Mouse (Mus musculus): ENCODE data around the gene Tmem174. TPM values are rescaled to one million over a fixed set of nuclear protein-coding genes. Genes with fewer than 3 reads are reported as not detected.

Tmem174 gene
- polyA plus RNA-seq, 1 experiment from 2014 or later, result not detected

- no peak overlapping the region for H3K4me2 ChIP-seq (ENCODE audit: low read depth, low read length)
- H3K27me3 ChIP-seq (ENCODE audit: control insufficient read depth, insufficient read depth, low read length), result no peaks in the 10 kb centered on the region
- no peak for DNase-seq (ENCODE audit: low spot score)
- ATAC-seq (replicated peaks; ENCODE audit: insufficient number of reproducible peaks, low FRiP score, low TSS enrichment, low read depth), result no peak
- H3K9me3 ChIP-seq (replicated peaks; ENCODE audit: control insufficient read depth, low read length), result no peaks in the 10 kb centered on the region
- no peaks in the 10 kb centered on the region for H3K4me1 ChIP-seq (ENCODE audit: control insufficient read depth, insufficient read depth, low read length)
- no peak overlapping the region for H3K27ac ChIP-seq (replicated peaks; ENCODE audit: low read depth, low read length)
- no peaks in the 10 kb centered on the region for H3K36me3 ChIP-seq (replicated peaks; ENCODE audit: control insufficient read depth, insufficient read depth, low read depth, low read length)
- no peak overlapping the region for H3K9ac ChIP-seq (replicated peaks; ENCODE audit: low read length)
- WGBS, result 86% methylated on average over 10 of the region's 10 CpGs
- H3K4me3 ChIP-seq (ENCODE audit: low read depth, low read length), result no peak overlapping the region
Observed at GRCm38 (mm10) chr13:98624506-98624905, 12.7 kb downstream of the Tmem174 start.

GRCm38 (mm10) chr13:98622881-98623549 is 14.2 kb downstream of the Tmem174 start:
- H3K4me1 ChIP-seq (ENCODE audit: control insufficient read depth, insufficient read depth, low read length), result no peaks in the 10 kb centered on the region
- H3K27me3 ChIP-seq (ENCODE audit: control insufficient read depth, insufficient read depth, low read length), result no peaks in the 10 kb centered on the region
- no peak overlapping the region for H3K4me2 ChIP-seq (ENCODE audit: low read depth, low read length)
- H3K27ac ChIP-seq (replicated peaks; ENCODE audit: low read depth, low read length), result no peak overlapping the region
- ATAC-seq (replicated peaks; ENCODE audit: insufficient number of reproducible peaks, low FRiP score, low TSS enrichment, low read depth) (no peak), DNase-seq (ENCODE audit: low spot score) (no peak)
- no peaks in the 10 kb centered on the region for H3K36me3 ChIP-seq (replicated peaks; ENCODE audit: control insufficient read depth, insufficient read depth, low read depth, low read length)
- H3K4me3 ChIP-seq (ENCODE audit: low read depth, low read length), result no peak overlapping the region
- WGBS, result 64% methylated on average over 8 of the region's 8 CpGs
- H3K9me3 ChIP-seq (replicated peaks; ENCODE audit: control insufficient read depth, low read length), result no peaks in the 10 kb centered on the region
- no peak overlapping the region for H3K9ac ChIP-seq (replicated peaks; ENCODE audit: low read length)

- H3K36me3 ChIP-seq (replicated peaks; ENCODE audit: control insufficient read depth, insufficient read depth, low read depth, low read length), result no peaks in the 10 kb centered on the region
- DNase-seq (ENCODE audit: low spot score) (no peak), ATAC-seq (replicated peaks; ENCODE audit: insufficient number of reproducible peaks, low FRiP score, low TSS enrichment, low read depth) (no peak)
- no peak overlapping the region for H3K4me3 ChIP-seq (ENCODE audit: low read depth, low read length)
- WGBS, result 70% methylated on average over 17 of the region's 17 CpGs
- no peaks in the 10 kb centered on the region for H3K27me3 ChIP-seq (ENCODE audit: control insufficient read depth, insufficient read depth, low read length)
- H3K4me1 ChIP-seq (ENCODE audit: control insufficient read depth, insufficient read depth, low read length), result no peaks in the 10 kb centered on the region
- H3K4me2 ChIP-seq (ENCODE audit: low read depth, low read length), result no peak overlapping the region
- H3K27ac ChIP-seq (replicated peaks; ENCODE audit: low read depth, low read length), result no peak overlapping the region
- no peak overlapping the region for H3K9ac ChIP-seq (replicated peaks; ENCODE audit: low read length)
- peaks cover 3% of the 10 kb centered on the region for H3K9me3 ChIP-seq (replicated peaks; ENCODE audit: control insufficient read depth, low read length)
Observed at GRCm38 (mm10) chr13:98617429-98618067, 19.7 kb downstream of the Tmem174 start.

GRCm38 (mm10) chr13:98607885-98608477 is 29.2 kb downstream of the Tmem174 start:
- Histone ChIP-seq H3K9ac (replicated peaks; ENCODE audit: low read length) (no peak overlapping the region), H3K4me3 (ENCODE audit: low read depth, low read length) (no peak overlapping the region), H3K27me3 (ENCODE audit: control insufficient read depth, insufficient read depth, low read length) (no peaks in the 10 kb centered on the region), H3K27ac (replicated peaks; ENCODE audit: low read depth, low read length) (no peak overlapping the region), H3K36me3 (replicated peaks; ENCODE audit: control insufficient read depth, insufficient read depth, low read depth, low read length) (no peaks in the 10 kb centered on the region), H3K4me2 (ENCODE audit: low read depth, low read length) (no peak overlapping the region), H3K9me3 (replicated peaks; ENCODE audit: control insufficient read depth, low read length) (no peaks in the 10 kb centered on the region), H3K4me1 (ENCODE audit: control insufficient read depth, insufficient read depth, low read length) (no peaks in the 10 kb centered on the region)
- DNase-seq (ENCODE audit: low spot score) (no peak), ATAC-seq (replicated peaks; ENCODE audit: insufficient number of reproducible peaks, low FRiP score, low TSS enrichment, low read depth) (no peak)
- WGBS, result 54% methylated on average over 9 of the region's 9 CpGs

GRCm38 (mm10) chr13:98603799-98604198 is 33.4 kb downstream of the Tmem174 start:
- ATAC-seq (replicated peaks; ENCODE audit: insufficient number of reproducible peaks, low FRiP score, low TSS enrichment, low read depth), result no peak
- 78% methylated on average over 11 of the region's 11 CpGs for WGBS
- no peaks in the 10 kb centered on the region for H3K27me3 ChIP-seq (ENCODE audit: control insufficient read depth, insufficient read depth, low read length)
- H3K4me1 ChIP-seq (ENCODE audit: control insufficient read depth, insufficient read depth, low read length), result no peaks in the 10 kb centered on the region
- H3K9ac ChIP-seq (replicated peaks; ENCODE audit: low read length), result no peak overlapping the region
- no peaks in the 10 kb centered on the region for H3K36me3 ChIP-seq (replicated peaks; ENCODE audit: control insufficient read depth, insufficient read depth, low read depth, low read length)
- H3K4me2 ChIP-seq (ENCODE audit: low read depth, low read length), result no peak overlapping the region
- H3K4me3 ChIP-seq (ENCODE audit: low read depth, low read length), result no peak overlapping the region
- peak; percentile 51 for DNase-seq (ENCODE audit: low spot score)
- H3K27ac ChIP-seq (replicated peaks; ENCODE audit: low read depth, low read length), result no peak overlapping the region
- no peaks in the 10 kb centered on the region for H3K9me3 ChIP-seq (replicated peaks; ENCODE audit: control insufficient read depth, low read length)

GRCm38 (mm10) chr13:98596746-98597145 is 40.5 kb downstream of the Tmem174 start:
- DNase-seq (ENCODE audit: low spot score) (no peak), ATAC-seq (replicated peaks; ENCODE audit: insufficient number of reproducible peaks, low FRiP score, low TSS enrichment, low read depth) (no peak)
- Histone ChIP-seq H3K27me3 (ENCODE audit: control insufficient read depth, insufficient read depth, low read length) (no peaks in the 10 kb centered on the region), H3K4me3 (ENCODE audit: low read depth, low read length) (no peak overlapping the region), H3K4me2 (ENCODE audit: low read depth, low read length) (no peak overlapping the region), H3K36me3 (replicated peaks; ENCODE audit: control insufficient read depth, insufficient read depth, low read depth, low read length) (no peaks in the 10 kb centered on the region), H3K9me3 (replicated peaks; ENCODE audit: control insufficient read depth, low read length) (no peaks in the 10 kb centered on the region), H3K27ac (replicated peaks; ENCODE audit: low read depth, low read length) (no peak overlapping the region), H3K4me1 (ENCODE audit: control insufficient read depth, insufficient read depth, low read length) (no peaks in the 10 kb centered on the region), H3K9ac (replicated peaks; ENCODE audit: low read length) (no peak overlapping the region)
- WGBS, result 87% methylated on average over 4 of the region's 4 CpGs

GRCm38 (mm10) chr13:98594726-98595141 is 42.5 kb downstream of the Tmem174 start:
- Histone ChIP-seq H3K9me3 (replicated peaks; ENCODE audit: control insufficient read depth, low read length) (no peaks in the 10 kb centered on the region), H3K9ac (replicated peaks; ENCODE audit: low read length) (no peak overlapping the region), H3K4me2 (ENCODE audit: low read depth, low read length) (no peak overlapping the region), H3K27ac (replicated peaks; ENCODE audit: low read depth, low read length) (no peak overlapping the region), H3K27me3 (ENCODE audit: control insufficient read depth, insufficient read depth, low read length) (no peaks in the 10 kb centered on the region), H3K4me1 (ENCODE audit: control insufficient read depth, insufficient read depth, low read length) (no peaks in the 10 kb centered on the region; the same call in 1 of the 2 replicates), H3K4me3 (ENCODE audit: low read depth, low read length) (no peak overlapping the region), H3K36me3 (replicated peaks; ENCODE audit: control insufficient read depth, insufficient read depth, low read depth, low read length) (no peaks in the 10 kb centered on the region)
- ATAC-seq (replicated peaks; ENCODE audit: insufficient number of reproducible peaks, low FRiP score, low TSS enrichment, low read depth) (no peak), DNase-seq (ENCODE audit: low spot score) (no peak)
- WGBS, result 48% methylated on average over 10 of the region's 10 CpGs

- peaks cover 2% of the 10 kb centered on the region; the same call in 1 of the 2 replicates for H3K4me1 ChIP-seq (ENCODE audit: control insufficient read depth, insufficient read depth, low read length)
- H3K4me2 ChIP-seq (ENCODE audit: low read depth, low read length), result no peak overlapping the region
- 25% methylated on average over 11 of the region's 11 CpGs for WGBS
- no peak overlapping the region for H3K4me3 ChIP-seq (ENCODE audit: low read depth, low read length)
- H3K36me3 ChIP-seq (replicated peaks; ENCODE audit: control insufficient read depth, insufficient read depth, low read depth, low read length), result no peaks in the 10 kb centered on the region
- H3K27me3 ChIP-seq (ENCODE audit: control insufficient read depth, insufficient read depth, low read length), result no peaks in the 10 kb centered on the region
- H3K9ac ChIP-seq (replicated peaks; ENCODE audit: low read length), result no peak overlapping the region
- H3K9me3 ChIP-seq (replicated peaks; ENCODE audit: control insufficient read depth, low read length), result no peaks in the 10 kb centered on the region
- H3K27ac ChIP-seq (replicated peaks; ENCODE audit: low read depth, low read length), result no peak overlapping the region
- DNase-seq (ENCODE audit: low spot score), result peak; percentile 54
- ATAC-seq (replicated peaks; ENCODE audit: insufficient number of reproducible peaks, low FRiP score, low TSS enrichment, low read depth), result no peak
Observed at GRCm38 (mm10) chr13:98593938-98594539, 43.2 kb downstream of the Tmem174 start.

All from embryonic facial prominence, embryonic 11.5 days (tissue).